Mouse (Mus musculus): ENCODE measurements around the gene Igf1r. TPM values are rescaled to one million over a fixed set of nuclear protein-coding genes. Genes with fewer than 3 reads are reported as not detected.

The Igf1r gene
- polyA plus RNA-seq, 1 experiment from 2014 or later, result 6.8 TPM

DNA sequence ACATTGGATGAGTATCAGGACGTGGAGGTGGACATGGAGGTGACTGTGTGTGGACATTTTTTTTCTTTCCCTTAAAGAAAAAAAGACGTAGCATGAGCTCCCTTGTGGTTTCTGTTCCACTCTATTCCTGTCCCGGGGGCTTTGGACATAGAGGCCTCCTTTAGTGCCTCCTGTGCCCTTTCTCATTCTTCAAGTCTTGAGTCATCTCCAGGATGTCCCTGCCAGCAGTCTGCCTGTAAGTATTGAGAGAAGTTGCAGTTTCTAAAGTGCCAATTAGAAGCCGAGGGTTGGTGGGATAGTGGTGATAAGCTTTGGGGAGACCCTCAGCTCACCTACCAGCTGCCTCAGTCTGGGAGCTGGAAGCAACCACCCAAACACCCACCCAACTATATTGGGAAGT, 92.0 kb downstream of the Igf1r start:
- Histone ChIP-seq H3K27me3 (ENCODE audit: control insufficient read depth, insufficient read depth, low read length) (no peaks in the 10 kb centered on the region), H3K36me3 (ENCODE audit: control insufficient read depth, insufficient read depth, low read length) (no peaks in the 10 kb centered on the region; the same call in 1 of the 2 replicates), H3K4me2 (replicated peaks; ENCODE audit: low read depth) (no peak overlapping the region), H3K27ac (replicated peaks) (no peak overlapping the region), H3K9ac (ENCODE audit: low read length) (no peak overlapping the region), H3K9me3 (ENCODE audit: control insufficient read depth, low read length) (no peaks in the 10 kb centered on the region), H3K4me1 (replicated peaks; ENCODE audit: control insufficient read depth, insufficient read depth) (no peaks in the 10 kb centered on the region), H3K4me3 (ENCODE audit: low read depth, low read length) (no peak overlapping the region)
- TF ChIP-seq CTCF (IDR thresholded peaks at IDR 0.05; ENCODE audit: low read depth), result no peak
- TF ChIP-seq EP300 (optimal IDR thresholded peaks at IDR 0.05), result no peak
- ATAC-seq (ENCODE audit: low FRiP score, low TSS enrichment) (no peak), DNase-seq (ENCODE audit: low spot score) (no peak)
- WGBS, result 77% methylated on average over 4 of the region's 4 CpGs

- Histone ChIP-seq H3K4me2 (replicated peaks; ENCODE audit: low read depth) (no peak overlapping the region), H3K27ac (replicated peaks) (no peak overlapping the region), H3K9ac (ENCODE audit: low read length) (no peak overlapping the region), H3K27me3 (ENCODE audit: control insufficient read depth, insufficient read depth, low read length) (no peaks in the 10 kb centered on the region), H3K36me3 (ENCODE audit: control insufficient read depth, insufficient read depth, low read length) (no peaks in the 10 kb centered on the region; the same call in 1 of the 2 replicates), H3K9me3 (ENCODE audit: control insufficient read depth, low read length) (no peaks in the 10 kb centered on the region), H3K4me1 (replicated peaks; ENCODE audit: control insufficient read depth, insufficient read depth) (no peaks in the 10 kb centered on the region), H3K4me3 (ENCODE audit: low read depth, low read length) (no peak overlapping the region)
- DNase-seq (ENCODE audit: low spot score) (no peak), ATAC-seq (ENCODE audit: low FRiP score, low TSS enrichment) (no peak)
- TF ChIP-seq CTCF (IDR thresholded peaks at IDR 0.05; ENCODE audit: low read depth) (no peak), EP300 (optimal IDR thresholded peaks at IDR 0.05) (no peak)
- WGBS, result 64% methylated on average over 4 of the region's 4 CpGs
These were observed 94.5 kb downstream of the Igf1r start for GRCm38 (mm10) chr7:68047152-68047551.

DNA sequence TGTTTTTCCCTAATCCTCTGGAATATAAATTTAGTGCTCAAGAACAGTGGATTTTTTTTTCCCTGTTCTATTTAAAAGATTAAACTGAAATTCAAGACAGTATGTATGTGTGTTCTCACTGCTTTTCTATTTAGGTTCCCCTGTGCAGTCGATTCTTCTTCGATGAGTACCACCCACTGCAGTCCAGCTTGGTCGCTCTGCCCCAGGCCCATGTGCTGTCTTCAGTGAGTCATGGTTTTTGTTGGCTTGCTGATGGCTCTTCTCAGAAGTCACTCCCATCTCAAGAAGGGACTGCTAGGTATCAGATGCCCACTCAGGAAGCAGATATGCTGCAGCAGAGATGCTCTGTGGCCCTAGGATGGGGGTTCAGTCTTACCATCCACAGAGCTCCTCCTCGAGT, 95.9 kb downstream of the Igf1r start:
- Histone ChIP-seq H3K4me2 (replicated peaks; ENCODE audit: low read depth) (no peak overlapping the region), H3K27ac (replicated peaks) (no peak overlapping the region), H3K36me3 (ENCODE audit: control insufficient read depth, insufficient read depth, low read length) (no peaks in the 10 kb centered on the region), H3K4me3 (ENCODE audit: low read depth, low read length) (no peak overlapping the region), H3K27me3 (ENCODE audit: control insufficient read depth, insufficient read depth, low read length) (no peaks in the 10 kb centered on the region), H3K9ac (ENCODE audit: low read length) (no peak overlapping the region), H3K9me3 (ENCODE audit: control insufficient read depth, low read length) (no peaks in the 10 kb centered on the region), H3K4me1 (replicated peaks; ENCODE audit: control insufficient read depth, insufficient read depth) (no peaks in the 10 kb centered on the region)
- DNase-seq (ENCODE audit: low spot score) (no peak), ATAC-seq (ENCODE audit: low FRiP score, low TSS enrichment) (no peak)
- no peak for TF ChIP-seq EP300 (optimal IDR thresholded peaks at IDR 0.05)
- no peak for TF ChIP-seq CTCF (IDR thresholded peaks at IDR 0.05; ENCODE audit: low read depth)
- 74% methylated on average over 4 of the region's 4 CpGs for WGBS

DNA sequence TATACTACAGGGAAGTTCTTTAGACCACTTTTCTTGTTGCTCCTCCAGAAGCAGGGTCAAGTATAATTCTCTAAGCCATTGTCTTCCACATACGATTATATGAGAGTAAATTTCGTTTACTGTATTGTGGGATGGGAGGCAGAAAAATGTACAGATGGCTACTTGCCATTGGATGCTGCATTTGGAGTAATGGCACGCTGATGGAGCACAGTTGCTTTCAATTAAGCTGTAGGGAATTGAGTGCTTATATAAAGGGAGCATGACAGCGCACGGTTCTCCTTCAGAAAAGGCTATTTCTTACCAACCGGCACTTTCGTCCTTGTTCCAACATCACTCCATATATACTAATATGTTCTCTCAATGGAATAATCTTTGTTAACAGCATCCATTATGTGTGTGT, 96.4 kb downstream of the Igf1r start:
- ATAC-seq (ENCODE audit: low FRiP score, low TSS enrichment), result no peak
- H3K9me3 ChIP-seq (ENCODE audit: control insufficient read depth, low read length), result no peaks in the 10 kb centered on the region

GRCm38 (mm10) chr7:68053002-68053624, 100.5 kb downstream of the Igf1r start:
- Histone ChIP-seq H3K36me3 (ENCODE audit: control insufficient read depth, insufficient read depth, low read length) (no peaks in the 10 kb centered on the region), H3K4me2 (replicated peaks; ENCODE audit: low read depth) (no peak overlapping the region), H3K9me3 (ENCODE audit: control insufficient read depth, low read length) (no peaks in the 10 kb centered on the region), H3K9ac (ENCODE audit: low read length) (no peak overlapping the region), H3K4me3 (ENCODE audit: low read depth, low read length) (no peak overlapping the region), H3K27ac (replicated peaks) (no peak overlapping the region), H3K27me3 (ENCODE audit: control insufficient read depth, insufficient read depth, low read length) (no peaks in the 10 kb centered on the region), H3K4me1 (replicated peaks; ENCODE audit: control insufficient read depth, insufficient read depth) (0 out of 2 replicates have a peak, but pooled peaks cover 2% of the 10 kb centered on the region)
- no peak for ATAC-seq (ENCODE audit: low FRiP score, low TSS enrichment)
- DNase-seq (ENCODE audit: low spot score), result no peak
- 76% methylated on average over 10 of the region's 10 CpGs for whole genome bisulfite sequencing
- no peak for TF ChIP-seq EP300 (optimal IDR thresholded peaks at IDR 0.05)
- no peak for TF ChIP-seq CTCF (IDR thresholded peaks at IDR 0.05; ENCODE audit: low read depth)

More for the DNA sequence above, 96.4 kb downstream of the Igf1r start:
- TF ChIP-seq EP300 (optimal IDR thresholded peaks at IDR 0.05) (no peak), CTCF (IDR thresholded peaks at IDR 0.05; ENCODE audit: low read depth) (no peak)
- H3K36me3 ChIP-seq (ENCODE audit: control insufficient read depth, insufficient read depth, low read length), result no peaks in the 10 kb centered on the region
- H3K4me1 ChIP-seq (replicated peaks; ENCODE audit: control insufficient read depth, insufficient read depth), result no peaks in the 10 kb centered on the region
- H3K27me3 ChIP-seq (ENCODE audit: control insufficient read depth, insufficient read depth, low read length), result no peaks in the 10 kb centered on the region
- no peak for DNase-seq (ENCODE audit: low spot score)
- H3K4me2 ChIP-seq (replicated peaks; ENCODE audit: low read depth), result no peak overlapping the region
- WGBS, result 74% methylated on average over 7 of the region's 7 CpGs
- H3K27ac ChIP-seq (replicated peaks), result no peak overlapping the region
- H3K4me3 ChIP-seq (ENCODE audit: low read depth, low read length), result no peak overlapping the region
- H3K9ac ChIP-seq (ENCODE audit: low read length), result no peak overlapping the region

- no peak overlapping the region for H3K4me3 ChIP-seq (ENCODE audit: low read depth, low read length)
- H3K9me3 ChIP-seq (ENCODE audit: control insufficient read depth, low read length), result no peaks in the 10 kb centered on the region
- no peak for TF ChIP-seq CTCF (IDR thresholded peaks at IDR 0.05; ENCODE audit: low read depth)
- no peak for TF ChIP-seq EP300 (optimal IDR thresholded peaks at IDR 0.05)
- H3K27ac ChIP-seq (replicated peaks), result no peak overlapping the region
- no peaks in the 10 kb centered on the region for H3K36me3 ChIP-seq (ENCODE audit: control insufficient read depth, insufficient read depth, low read length)
- no peaks in the 10 kb centered on the region for H3K27me3 ChIP-seq (ENCODE audit: control insufficient read depth, insufficient read depth, low read length)
- 0 out of 2 replicates have a peak, but pooled peaks cover 2% of the 10 kb centered on the region for H3K4me1 ChIP-seq (replicated peaks; ENCODE audit: control insufficient read depth, insufficient read depth)
- H3K9ac ChIP-seq (ENCODE audit: low read length), result no peak overlapping the region
- DNase-seq (ENCODE audit: low spot score) (no peak), ATAC-seq (ENCODE audit: low FRiP score, low TSS enrichment) (peak; percentile 54; the same call in 1 of the 2 replicates)
- 0 out of 2 replicates have a peak overlapping the region, but pooled peaks have one; percentile 9 for H3K4me2 ChIP-seq (replicated peaks; ENCODE audit: low read depth)
- 5% methylated on average over 2 of the region's 2 CpGs for WGBS
These were observed 101.9 kb downstream of the Igf1r start for GRCm38 (mm10) chr7:68054498-68054897.
